Mouse (Mus musculus) erythroid progenitor cell, adult 5-6 weeks (primary cell): ENCODE measurements around the gene Nepro. TPM values are rescaled to one million over a fixed set of nuclear protein-coding genes. Genes with fewer than 3 reads are reported as not detected.

ENCODE experiments used
- ATAC-seq: replicated peaks from 2 replicates; pipeline ENCODE4 v1.8.0; 2016; ENCODE audit warnings: moderate number of reproducible peaks, mild to moderate bottlenecking, moderate TSS enrichment, inconsistent platforms; ENCODE audit not compliant: poor library complexity, low FRiP score, severe bottlenecking
- total RNA-seq, 2 experiments: library from RNA; stranded (forward) in 1 of 2; stranded (reverse) in 1 of 2; fragments of 150-400 nt in 1 of 2; fragments of 186-747, 209-891 nt in 1 of 2; gene quantifications; 2 replicates each; pipeline versions ENCODE4 v1.2.3 to v1.2.4; 2015 to 2017; ENCODE audit warnings: low replicate concordance in 2 of 2

Gene Nepro
- total RNA-seq, 2 experiments from 2014 or later, result 2.6 to 3.8 TPM

- no peak for ATAC-seq
These were observed 37.7 kb downstream of the Nepro start for GRCm38 (mm10) chr16:44761811-44762210.

DNA sequence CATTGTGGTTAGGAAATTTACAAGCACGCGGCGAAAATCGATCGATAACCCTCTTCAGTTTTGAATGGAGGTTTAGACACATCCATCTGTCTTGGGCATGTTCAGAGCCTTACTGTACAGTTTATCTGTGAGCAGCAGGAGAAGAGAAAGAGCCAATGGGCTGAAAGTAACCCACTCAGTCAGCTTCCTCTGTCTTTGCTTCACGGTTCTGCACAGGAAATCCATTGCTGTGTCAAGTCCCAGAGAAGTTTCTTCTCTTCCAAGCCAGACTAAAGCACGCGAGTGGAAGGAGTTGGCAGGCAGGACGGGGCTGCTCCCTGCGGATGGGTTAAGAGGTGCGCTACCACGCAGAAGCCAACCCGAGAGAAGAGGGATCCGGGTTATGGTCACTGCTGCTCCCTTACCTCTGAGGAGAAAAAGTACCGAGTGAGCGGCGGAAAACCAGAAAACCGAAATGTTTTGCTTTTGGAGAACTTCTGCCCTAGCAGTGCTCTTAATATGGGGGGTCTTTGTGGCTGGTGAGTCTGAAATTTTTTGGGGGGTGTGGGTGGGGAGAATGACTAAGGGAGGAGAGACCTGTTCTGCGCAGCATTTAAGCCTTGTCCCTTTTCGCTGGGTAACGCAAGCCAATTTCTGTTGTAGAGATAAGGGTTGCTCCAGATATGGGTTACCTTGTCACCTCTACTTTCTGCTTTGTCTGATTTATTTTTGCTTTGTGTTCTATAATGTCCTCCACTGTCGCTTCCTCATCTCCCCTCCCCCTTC is 41.6 kb downstream of the Nepro start, which contains the start of gene Cd200r1:
TSS of gene Cd200r1 (plus strand) at position 182 of the 765 bp plus-strand sequence.
- ATAC-seq, result no peak

GRCm38 (mm10) chr16:44766320-44766892 is 42.3 kb downstream of the Nepro start:
- ATAC-seq, result no peak

DNA sequence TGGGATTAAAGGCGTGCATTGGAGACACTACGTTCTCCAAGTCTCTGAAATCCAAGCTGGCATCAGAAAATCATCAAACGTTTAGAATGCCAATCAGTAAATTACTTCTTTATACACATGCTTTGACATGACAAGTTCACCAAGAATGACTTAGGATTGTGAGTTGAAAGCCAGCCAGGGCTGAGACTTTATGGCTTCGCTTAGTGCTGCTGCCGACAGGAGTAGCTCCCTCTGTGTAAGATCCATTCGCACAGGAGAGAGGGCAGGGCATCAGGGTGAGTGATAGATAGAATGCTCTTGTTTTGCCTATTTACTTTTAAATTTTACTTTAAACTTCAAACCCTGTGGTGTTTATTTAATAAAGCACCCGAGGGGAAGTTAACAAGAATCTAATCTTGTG is 43.4 kb downstream of the Nepro start:
- no peak for ATAC-seq

DNA sequence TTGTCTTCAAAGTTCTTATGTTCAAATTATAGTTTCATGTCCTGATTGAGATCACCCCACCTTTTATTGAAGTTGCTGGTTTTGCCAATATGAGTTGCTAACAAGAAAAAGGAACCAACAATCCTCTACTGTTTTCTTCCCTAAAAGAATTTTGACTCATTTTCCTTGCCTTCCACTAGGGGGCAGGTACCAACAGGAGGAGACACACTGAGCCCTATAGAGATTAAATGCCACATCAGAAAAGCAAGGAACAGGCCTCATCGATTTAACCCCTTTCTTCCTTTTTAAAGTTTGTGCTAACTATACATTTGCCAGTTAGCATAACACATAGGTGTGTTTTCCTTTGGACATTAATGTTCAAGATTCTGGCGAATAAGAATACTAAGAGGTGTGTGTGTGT is 43.9 kb downstream of the Nepro start:
- ATAC-seq, result no peak

- no peak for ATAC-seq
These were observed 48.5 kb downstream of the Nepro start for GRCm38 (mm10) chr16:44772577-44772976.

DNA sequence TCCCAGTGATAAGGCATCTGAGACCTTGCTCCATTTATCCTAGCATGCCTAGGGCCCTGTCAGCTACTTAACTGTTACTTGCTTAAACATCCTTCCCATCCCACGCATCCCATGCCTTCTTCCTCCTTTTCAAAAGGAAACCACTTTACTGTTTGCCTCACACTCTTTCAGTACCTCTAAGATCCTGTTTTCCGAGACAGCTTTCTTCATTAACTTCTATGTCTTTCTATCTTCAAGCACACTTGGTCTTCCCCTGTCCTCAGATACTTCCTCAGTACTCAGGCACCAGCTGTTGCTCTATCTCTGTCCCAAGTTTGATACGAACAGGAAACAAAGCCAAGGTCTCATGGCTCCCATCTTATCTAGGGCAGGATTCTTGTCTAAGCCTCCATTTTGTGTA is 49.6 kb downstream of the Nepro start:
- no peak for ATAC-seq

- ATAC-seq, result no peak
These were observed 50.1 kb downstream of the Nepro start for GRCm38 (mm10) chr16:44774201-44774600.

GRCm38 (mm10) chr16:44778538-44779147 is 54.5 kb downstream of the Nepro start:
- no peak for ATAC-seq

DNA sequence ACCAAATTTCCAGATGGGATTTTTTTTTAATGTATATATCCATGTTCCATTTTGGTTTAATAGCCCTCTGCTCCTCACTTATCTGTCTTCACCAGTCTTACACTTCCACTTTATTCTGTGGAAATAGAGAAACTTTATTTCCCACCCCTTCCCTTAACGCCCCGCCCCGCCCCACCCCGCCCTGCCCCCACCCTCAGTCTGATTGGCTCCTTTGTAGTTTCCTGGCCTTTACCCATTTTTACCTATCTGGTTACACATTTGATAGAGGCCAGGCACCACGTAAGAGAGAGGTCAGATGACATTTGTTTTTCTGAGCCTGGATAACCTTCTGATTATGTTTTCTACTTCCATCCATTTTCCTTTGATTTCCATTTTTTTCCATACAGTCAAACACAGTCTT is 55.4 kb downstream of the Nepro start:
- ATAC-seq, result no peak

DNA sequence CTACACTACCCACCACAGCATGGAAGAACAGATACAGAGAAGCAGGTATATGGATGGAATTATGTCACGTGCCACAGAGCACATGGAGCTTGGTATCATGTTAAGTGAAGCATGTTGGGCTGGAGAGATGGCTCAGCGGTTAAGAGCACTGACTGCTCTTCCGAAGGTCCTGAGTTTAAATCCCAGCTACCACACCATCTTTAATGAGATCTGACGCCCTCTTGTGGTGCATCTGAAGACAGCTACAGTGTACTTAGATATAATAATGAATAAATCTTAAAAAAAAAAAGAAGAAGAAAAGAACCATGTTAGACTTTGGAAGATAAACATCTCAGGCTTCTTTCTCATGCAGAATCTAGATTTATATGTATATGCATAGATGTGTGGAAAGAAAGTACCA is 56.6 kb downstream of the Nepro start:
- no peak for ATAC-seq

Other genes with a start within 250 kb of the Nepro start
- gene Boc, start 165.4 kb upstream of the Nepro start, total RNA-seq (2015; ENCODE audit: low replicate concordance), result not detected in 2 replicates
- not detected in 2 replicates for gene Boc, start 165.4 kb upstream of the Nepro start, total RNA-seq (2017; ENCODE audit: low replicate concordance)
- gene Gtpbp8, start 22.1 kb downstream of the Nepro start, total RNA-seq (2015; ENCODE audit: low replicate concordance), result 4.2 and 5.0 TPM in 2 replicates
- 3.5 and 5.0 TPM in 2 replicates for gene Gtpbp8, start 22.1 kb downstream of the Nepro start, total RNA-seq (2017; ENCODE audit: low replicate concordance)
- 10.5 and 15.5 TPM in 2 replicates for gene Cd200r1, start 41.4 kb downstream of the Nepro start, total RNA-seq (2015; ENCODE audit: low replicate concordance)
- 5.1 TPM in 1 of 2 replicates, not detected in the other for gene Cd200r1, start 41.4 kb downstream of the Nepro start, total RNA-seq (2017; ENCODE audit: low replicate concordance)
- gene Cd200r4, start 87.4 kb downstream of the Nepro start, total RNA-seq (2015; ENCODE audit: low replicate concordance), result 3.2 TPM in 1 of 2 replicates, not detected in the other
- not detected in 2 replicates for gene Cd200r4, start 87.4 kb downstream of the Nepro start, total RNA-seq (2017; ENCODE audit: low replicate concordance)
- not detected in 2 replicates for gene Cd200r2, start 142.8 kb downstream of the Nepro start, total RNA-seq (2015; ENCODE audit: low replicate concordance)
- gene Cd200r2, start 142.8 kb downstream of the Nepro start, total RNA-seq (2017; ENCODE audit: low replicate concordance), result not detected in 2 replicates
- 8.8 and 10.8 TPM in 2 replicates for gene Cd200r3, start 219.4 kb downstream of the Nepro start, total RNA-seq (2015; ENCODE audit: low replicate concordance)
- gene Cd200r3, start 219.4 kb downstream of the Nepro start, total RNA-seq (2017; ENCODE audit: low replicate concordance), result 4.6 and 5.0 TPM in 2 replicates